Mouse (Mus musculus) midbrain, embryonic 11.5 days (tissue): Measurements from ENCODE around the gene Smug1. TPM values are rescaled to one million over a fixed set of nuclear protein-coding genes. Genes with fewer than 3 reads are reported as not detected.

Source experiments
- ATAC-seq: fragments of 200-750 bp; cut with Nextera tagmentation; 2 replicates; pipeline ENCODE4 v1.8.0; 2017; ENCODE audit warnings: moderate TSS enrichment, moderate library complexity; ENCODE audit not compliant: low FRiP score
- DNase-seq: peaks from one replicate; pipeline ENCODE4 v3.0.0; 2015; ENCODE audit warnings: low spot score; ENCODE audit errors: missing footprints
- H3K27ac ChIP-seq: fragments of 300-500 bp; sonication (generic); 2 replicates; pipeline ENCODE4 v1.5.1; 2014; ENCODE audit warnings: low read depth, low read length
- H3K27me3 ChIP-seq: fragments of 300-500 bp; sonication (generic); 2 replicates; pipeline ENCODE4 v1.6.1; 2014; ENCODE audit warnings: mild to moderate bottlenecking, low read length, moderate library complexity, mixed read lengths; ENCODE audit not compliant: control insufficient read depth, insufficient read depth
- H3K36me3 ChIP-seq: fragments of 300-500 bp; sonication (generic); 2 replicates; pipeline ENCODE4 v1.6.1; 2014; ENCODE audit warnings: mild to moderate bottlenecking, low read length, moderate library complexity, mixed read lengths; ENCODE audit not compliant: control insufficient read depth, insufficient read depth
- H3K4me1 ChIP-seq: fragments of 300-500 bp; sonication (generic); 2 replicates; pipeline ENCODE4 v1.6.1; 2014; ENCODE audit warnings: low read length; ENCODE audit not compliant: control insufficient read depth, insufficient read depth
- H3K4me2 ChIP-seq: fragments of 300-500 bp; sonication (generic); 2 replicates; pipeline ENCODE4 v1.6.1; 2014; ENCODE audit warnings: mild to moderate bottlenecking, moderate library complexity
- H3K4me3 ChIP-seq: fragments of 300-500 bp; sonication (generic); 2 replicates; pipeline ENCODE4 v1.5.1; 2014; ENCODE audit warnings: low read depth, low read length
- H3K9ac ChIP-seq: fragments of 300-500 bp; sonication (generic); 2 replicates; pipeline ENCODE4 v1.6.1; 2014; ENCODE audit warnings: low read length
- H3K9me3 ChIP-seq: fragments of 300-500 bp; sonication (generic); 2 replicates; pipeline ENCODE4 v1.6.1; 2016; ENCODE audit warnings: low read length; ENCODE audit not compliant: control insufficient read depth
- WGBS: fragments of 180-500 bp; shearing (Covaris S2); extraction: QIAGEN DNeasy Blood & Tissue Kit; methylation state at CpG from one replicate; pipeline ENCODE4 v1.1.7; 2014; 5-methylcytosine and 5-hydroxymethylcytosine counted together
- polyA plus RNA-seq: library from polyadenylated mRNA; unstranded; fragments of >200 nt; fragmentation: Nextera tagmentation; extraction: Ambion mirVana; gene quantifications from 2 replicates; pipeline ENCODE4 v1.2.1, GENCODE M21; 2014

The Smug1 gene
- polyA plus RNA-seq, 1 experiment from 2014 or later: 26.5 TPM

- Histone ChIP-seq H3K36me3 (no peaks in the 10 kb centered on the region), H3K9me3 (no peaks in the 10 kb centered on the region), H3K4me2 (peak overlapping the region; percentile 4; the same call in 1 of the 2 replicates), H3K27me3 (no peaks in the 10 kb centered on the region), H3K9ac (peak overlapping the region; percentile 29), H3K4me3 (no peak overlapping the region), H3K4me1 (no peaks in the 10 kb centered on the region; the same call in 1 of the 2 replicates), H3K27ac (peak overlapping the region; percentile 2; the same call in 1 of the 2 replicates)
- DNase-seq (peak; percentile 86), ATAC-seq (peak; percentile 60)
- WGBS: 19% methylated on average over 32 of the region's 32 CpGs
These were observed 11.2 kb downstream of the Smug1 start for GRCm38 (mm10) chr15:103155366-103156321.

GRCm38 (mm10) chr15:103152890-103153610 lies 13.8 kb downstream of the Smug1 start:
- ATAC-seq (no peak), DNase-seq (no peak)
- H3K4me1 ChIP-seq: no peaks in the 10 kb centered on the region; the same call in 1 of the 2 replicates

GRCm38 (mm10) chr15:103152371-103152770 lies 14.5 kb downstream of the Smug1 start:
- ATAC-seq: no peak
- 84% methylated on average over 3 of the region's 3 CpGs for WGBS
- no peaks in the 10 kb centered on the region for H3K36me3 ChIP-seq
- peaks cover 7% of the 10 kb centered on the region for H3K27me3 ChIP-seq
- peaks cover 1% of the 10 kb centered on the region; the same call in 1 of the 2 replicates for H3K4me1 ChIP-seq
- H3K4me2 ChIP-seq: no peak overlapping the region
- H3K4me3 ChIP-seq: no peak overlapping the region
- H3K9ac ChIP-seq: no peak overlapping the region
- no peak for DNase-seq
- H3K9me3 ChIP-seq: no peaks in the 10 kb centered on the region
- no peak overlapping the region for H3K27ac ChIP-seq

More at GRCm38 (mm10) chr15:103152890-103153610, 13.8 kb downstream of the Smug1 start:
- Histone ChIP-seq H3K9me3 (no peaks in the 10 kb centered on the region), H3K4me3 (no peak overlapping the region), H3K9ac (no peak overlapping the region), H3K4me2 (no peak overlapping the region), H3K27ac (no peak overlapping the region), H3K27me3 (no peaks in the 10 kb centered on the region; the same call in 1 of the 2 replicates), H3K36me3 (no peaks in the 10 kb centered on the region)
- WGBS: 92% methylated on average over 4 of the region's 4 CpGs

GRCm38 (mm10) chr15:103147779-103148178 lies 19.1 kb downstream of the Smug1 start:
- Histone ChIP-seq H3K9me3 (no peaks in the 10 kb centered on the region), H3K4me2 (no peak overlapping the region), H3K27ac (no peak overlapping the region), H3K36me3 (no peaks in the 10 kb centered on the region), H3K9ac (no peak overlapping the region), H3K27me3 (peaks cover 28% of the 10 kb centered on the region), H3K4me1 (peaks cover 6% of the 10 kb centered on the region; the same call in 1 of the 2 replicates), H3K4me3 (no peak overlapping the region)
- no peak for ATAC-seq
- DNase-seq: no peak
- 54% methylated on average over 9 of the region's 9 CpGs for WGBS

GRCm38 (mm10) chr15:103147422-103147690 lies 19.5 kb downstream of the Smug1 start:
- 8% methylated on average over 3 of the region's 3 CpGs for WGBS
- Histone ChIP-seq H3K4me3 (peak overlapping the region; percentile 37), H3K4me1 (peaks cover 6% of the 10 kb centered on the region; the same call in 1 of the 2 replicates), H3K9me3 (no peaks in the 10 kb centered on the region), H3K27ac (no peak overlapping the region), H3K9ac (peak overlapping the region; percentile 69), H3K27me3 (peaks cover 28% of the 10 kb centered on the region), H3K36me3 (no peaks in the 10 kb centered on the region), H3K4me2 (peak overlapping the region; percentile 70)
- ATAC-seq (no peak), DNase-seq (no peak)

- H3K4me3 ChIP-seq: peak overlapping the region; percentile 37
- peak overlapping the region; percentile 69 for H3K9ac ChIP-seq
- WGBS: under 1% methylated on average over 57 of the region's 57 CpGs
- H3K27me3 ChIP-seq: peaks cover 28% of the 10 kb centered on the region
- DNase-seq (peak; percentile 95), ATAC-seq (peak; percentile 77; the same call in 1 of the 2 replicates)
- H3K27ac ChIP-seq: no peak overlapping the region
- H3K36me3 ChIP-seq: no peaks in the 10 kb centered on the region
- H3K9me3 ChIP-seq: no peaks in the 10 kb centered on the region
- H3K4me2 ChIP-seq: peak overlapping the region; percentile 70
- H3K4me1 ChIP-seq: peaks cover 6% of the 10 kb centered on the region; the same call in 1 of the 2 replicates
These were observed 20.1 kb downstream of the Smug1 start for GRCm38 (mm10) chr15:103146627-103147421.

GRCm38 (mm10) chr15:103145635-103146299 lies 21.1 kb downstream of the Smug1 start:
- DNase-seq (no peak), ATAC-seq (no peak)
- no peaks in the 10 kb centered on the region for H3K9me3 ChIP-seq
- no peak overlapping the region for H3K27ac ChIP-seq
- H3K4me1 ChIP-seq: peaks cover 6% of the 10 kb centered on the region; the same call in 1 of the 2 replicates
- H3K9ac ChIP-seq: no peak overlapping the region
- peaks cover 28% of the 10 kb centered on the region for H3K27me3 ChIP-seq
- no peak overlapping the region for H3K4me2 ChIP-seq
- H3K36me3 ChIP-seq: no peaks in the 10 kb centered on the region
- no peak overlapping the region for H3K4me3 ChIP-seq
- 72% methylated on average over 11 of the region's 11 CpGs for WGBS

GRCm38 (mm10) chr15:103144176-103144575 lies 22.7 kb downstream of the Smug1 start:
- peaks cover 28% of the 10 kb centered on the region for H3K27me3 ChIP-seq

More at GRCm38 (mm10) chr15:103144176-103144575, 22.7 kb downstream of the Smug1 start:
- DNase-seq (no peak), ATAC-seq (no peak)
- Histone ChIP-seq H3K36me3 (no peaks in the 10 kb centered on the region), H3K4me2 (no peak overlapping the region), H3K4me1 (peaks cover 6% of the 10 kb centered on the region; the same call in 1 of the 2 replicates), H3K27ac (no peak overlapping the region), H3K9me3 (no peaks in the 10 kb centered on the region), H3K9ac (no peak overlapping the region), H3K4me3 (no peak overlapping the region)
- WGBS: 43% methylated on average over 3 of the region's 3 CpGs
